Mouse (Mus musculus) layer of hippocampus, adult 11-12 months (tissue): ENCODE data around the gene Drg2.

Experiments
- DNase-seq: peaks from one replicate; pipeline ENCODE4 v3.0.0; 2022; ENCODE audit warnings: low spot score

Drg2 gene

DNA sequence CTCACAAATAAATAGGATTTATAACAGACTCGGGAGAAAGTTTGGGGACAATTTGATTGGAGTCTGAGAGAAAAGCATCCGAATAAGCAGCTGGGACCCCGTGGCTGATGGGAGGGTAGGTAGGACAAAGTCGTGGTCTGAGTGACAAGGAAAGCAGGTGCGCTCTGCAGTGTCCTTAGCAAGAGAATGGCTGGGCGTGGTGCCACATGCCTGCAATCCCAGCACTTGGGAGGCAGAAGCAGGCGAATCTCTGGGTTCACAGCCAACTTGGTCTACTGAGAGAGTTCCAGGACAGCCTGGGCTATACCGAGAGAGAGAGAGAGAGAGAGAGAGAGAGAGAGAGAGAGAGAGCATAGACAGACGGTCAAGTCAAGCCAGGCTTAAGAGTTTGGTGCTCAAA is 16.4 kb downstream of the Drg2 start:
- no peak for DNase-seq

DNA sequence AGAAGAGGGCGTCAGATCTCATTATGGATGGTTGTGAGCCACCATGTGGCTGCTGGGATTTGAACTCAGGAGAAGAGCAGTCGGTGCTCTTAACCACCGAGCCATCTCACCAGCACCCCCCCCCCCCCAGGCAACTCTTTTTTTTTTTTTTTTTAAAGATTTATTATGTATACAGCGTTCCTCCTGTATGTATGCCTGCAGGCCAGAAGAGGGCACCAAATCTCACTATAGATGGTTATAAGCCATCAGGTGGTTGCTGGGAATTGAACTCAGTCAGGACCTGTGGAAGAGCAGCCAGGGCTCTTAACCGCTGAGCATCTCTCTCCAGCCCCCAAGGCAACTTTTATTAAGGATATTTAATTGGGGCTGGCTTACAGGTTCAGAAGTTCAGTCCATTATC is 20.1 kb downstream of the Drg2 start:
- DNase-seq = no peak

DNA sequence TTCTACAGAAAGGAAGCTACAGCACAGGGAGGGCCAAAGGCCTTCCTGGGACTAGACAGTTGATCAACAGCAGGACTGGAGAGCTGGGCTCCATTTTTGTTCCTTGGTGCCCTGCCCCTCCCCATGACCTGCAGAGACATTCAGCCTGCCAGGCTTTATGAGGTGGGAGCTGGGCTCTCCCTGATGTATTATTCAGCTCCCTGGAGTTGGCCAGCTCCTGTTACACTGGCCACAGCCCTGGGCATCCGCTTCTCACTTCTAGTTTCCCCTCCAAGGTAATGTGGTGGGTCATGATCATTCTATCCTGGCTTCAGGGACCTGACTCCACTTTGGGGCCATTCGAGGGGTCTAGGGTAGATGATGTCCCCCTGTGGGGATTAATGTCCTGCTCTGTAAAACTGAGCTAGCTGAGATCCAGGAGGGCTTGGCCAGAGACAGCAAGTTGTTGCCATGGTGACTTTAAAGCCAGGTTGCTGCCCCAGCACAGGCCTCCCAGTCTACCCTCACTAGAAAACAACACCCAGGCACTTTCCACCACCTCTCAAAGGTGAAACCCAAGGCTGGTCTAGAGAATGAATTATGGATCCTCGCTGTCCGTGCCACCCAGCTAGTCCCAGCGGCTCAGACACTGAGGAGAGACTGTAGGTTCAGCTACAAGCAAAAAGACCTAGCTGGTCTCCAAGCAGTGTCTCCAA is 21.4 kb downstream of the Drg2 start:
- no peak for DNase-seq

DNA sequence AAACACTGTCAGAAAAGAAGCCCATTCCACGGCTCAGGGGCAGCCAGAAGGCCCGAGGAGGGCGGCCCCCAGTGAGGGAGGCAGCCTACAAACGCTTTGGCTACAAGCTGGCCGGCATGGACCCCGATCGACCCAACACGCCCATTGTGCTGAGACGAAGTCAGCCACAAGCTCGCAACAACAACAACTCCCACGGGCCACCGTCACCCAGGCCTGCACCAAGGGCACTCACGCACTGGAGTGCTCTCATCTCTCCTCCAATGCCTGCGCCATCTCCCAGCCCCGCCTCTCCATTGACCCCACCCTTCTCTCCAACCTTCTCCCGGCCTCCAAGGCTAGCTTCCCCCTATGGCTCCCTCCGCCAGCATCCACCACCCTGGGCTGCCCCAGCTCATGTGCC is 23.7 kb downstream of the Drg2 start:
- DNase-seq = no peak

DNA sequence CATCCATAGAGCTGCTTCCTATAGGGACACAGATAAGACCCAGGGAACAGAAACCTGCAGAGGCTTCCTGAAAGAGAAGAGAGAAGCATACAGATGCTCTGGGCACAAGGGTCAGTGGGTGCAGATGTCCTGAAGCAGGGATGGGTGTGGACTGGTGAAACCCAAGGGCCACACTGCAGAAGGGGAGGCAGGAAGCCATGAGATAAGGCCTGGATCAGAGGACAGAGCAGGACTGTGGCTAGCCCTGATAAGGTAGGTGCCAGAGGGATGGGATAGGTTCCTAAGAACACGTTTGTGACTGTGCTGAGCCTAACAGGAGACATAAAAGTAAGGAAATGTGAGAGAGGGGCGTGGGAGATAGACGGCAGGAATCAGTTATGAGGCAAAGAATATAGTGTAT is 31.9 kb downstream of the Drg2 start:
- no peak for DNase-seq

DNA sequence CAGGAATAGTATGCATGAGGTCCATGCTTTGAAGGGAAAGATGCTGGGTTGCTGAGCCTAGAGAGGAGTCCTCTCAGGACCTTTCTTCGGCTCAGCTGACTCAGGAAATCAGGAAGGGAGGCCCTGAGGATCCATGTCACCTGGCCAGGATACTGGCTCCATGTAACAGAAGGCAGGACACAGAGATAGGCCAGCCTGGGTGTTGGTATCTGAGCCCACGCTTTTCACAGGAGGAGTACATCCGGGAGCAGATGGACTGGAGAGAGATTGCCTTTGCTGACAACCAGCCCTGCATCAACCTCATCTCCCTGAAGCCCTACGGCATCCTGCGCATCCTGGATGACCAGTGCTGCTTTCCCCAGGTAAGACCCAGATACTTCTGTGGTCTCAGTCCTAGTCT is 38.3 kb downstream of the Drg2 start:
- no peak for DNase-seq

DNA sequence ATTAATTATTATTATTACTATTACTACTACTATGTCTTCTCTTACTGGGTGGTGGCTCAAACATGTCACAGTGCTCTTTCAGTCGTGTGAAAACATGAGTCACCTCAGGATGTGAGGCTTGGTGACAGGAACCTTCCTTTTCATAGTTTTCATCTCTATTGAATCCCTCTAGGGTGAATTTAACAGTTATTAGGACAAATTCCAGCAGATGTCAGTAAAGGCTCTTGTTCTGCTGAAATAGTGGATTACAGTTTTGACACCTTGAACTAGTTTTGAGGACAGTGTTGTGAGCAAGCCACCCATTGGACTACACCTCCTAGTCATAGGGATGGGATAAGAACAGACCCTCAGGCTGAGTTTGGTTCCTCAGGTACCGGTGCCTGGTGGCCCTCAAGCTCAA is 41.3 kb downstream of the Drg2 start:
- DNase-seq = no peak

DNA sequence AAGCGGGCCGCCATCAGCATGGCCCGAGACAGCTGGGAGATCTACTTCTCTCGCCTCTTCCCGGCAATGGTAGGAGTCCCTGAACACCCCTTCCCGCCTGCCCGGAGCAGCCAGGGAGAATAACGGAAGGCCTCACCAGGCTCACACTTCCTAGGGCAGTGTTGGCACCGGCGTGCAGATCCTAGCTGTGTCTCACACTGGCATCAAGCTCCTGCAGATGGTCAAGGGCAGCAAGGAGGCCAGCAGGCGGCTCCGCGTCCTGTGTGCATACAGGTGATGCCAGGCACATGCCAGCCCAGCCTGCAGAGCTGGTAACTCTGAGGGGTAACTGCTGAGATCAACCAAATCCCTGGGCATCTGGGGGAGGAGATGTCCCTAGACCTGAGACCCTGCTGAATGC is 52.9 kb downstream of the Drg2 start:
- DNase-seq = no peak

DNA sequence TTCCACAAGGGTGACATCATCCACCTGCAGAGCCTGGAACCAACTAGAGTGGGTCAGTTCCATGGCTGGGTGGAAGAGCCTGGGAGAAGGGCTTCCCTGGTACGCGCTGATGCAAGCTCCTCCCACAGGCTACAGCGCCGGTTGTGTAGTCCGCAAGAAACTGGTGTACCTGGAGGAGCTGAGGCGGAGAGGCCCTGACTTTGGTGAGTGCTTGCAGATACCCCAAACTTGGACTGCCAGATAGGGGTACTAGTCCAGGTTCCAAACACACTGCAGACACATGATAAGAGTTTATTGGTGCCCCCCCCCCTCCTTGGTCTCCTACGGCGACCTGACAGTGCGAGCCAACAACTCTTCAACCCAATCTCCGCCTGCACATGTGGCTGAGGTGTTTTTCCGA is 54.6 kb downstream of the Drg2 start:
- DNase-seq = no peak

DNA sequence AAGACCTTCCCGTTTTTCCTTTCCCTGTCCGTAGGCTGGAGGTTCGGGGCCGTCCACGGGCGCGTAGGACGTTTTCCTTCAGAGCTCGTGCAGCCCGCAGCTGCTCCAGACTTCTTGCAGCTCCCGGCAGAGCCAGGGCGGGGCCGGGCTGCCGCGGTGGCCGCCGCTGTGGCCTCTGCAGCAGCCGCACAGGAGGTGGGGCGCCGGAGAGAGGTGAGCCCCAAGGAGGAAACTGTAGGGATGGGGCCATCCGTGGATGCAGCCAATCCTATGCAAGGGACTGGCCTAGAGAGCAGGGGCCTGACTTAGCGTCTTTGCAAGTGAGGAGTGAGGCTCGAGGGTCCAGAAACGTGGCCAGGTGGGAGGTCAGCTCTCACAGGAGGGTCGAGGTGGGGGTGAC is 55.1 kb downstream of the Drg2 start:
- DNase-seq = no peak

DNA sequence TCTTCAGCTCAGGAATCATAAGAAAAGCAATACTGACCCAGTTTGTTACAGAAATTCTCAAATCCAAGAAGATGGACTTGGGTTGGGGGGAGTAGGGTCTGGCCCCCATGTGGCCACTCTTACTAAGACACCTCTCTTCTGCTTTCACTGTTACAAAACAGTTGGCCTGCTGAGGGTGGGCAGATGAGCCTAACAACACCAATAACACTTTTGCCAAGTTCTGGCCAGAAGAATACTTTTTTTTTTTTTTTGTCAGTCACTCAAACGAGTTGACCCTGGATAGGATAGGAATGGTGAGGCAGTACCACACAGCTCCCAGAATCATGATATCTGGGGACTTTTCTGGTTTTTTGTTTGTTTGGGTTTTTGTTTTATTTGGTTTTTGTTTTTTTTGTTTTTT is 57.5 kb downstream of the Drg2 start:
- DNase-seq = no peak

DNA sequence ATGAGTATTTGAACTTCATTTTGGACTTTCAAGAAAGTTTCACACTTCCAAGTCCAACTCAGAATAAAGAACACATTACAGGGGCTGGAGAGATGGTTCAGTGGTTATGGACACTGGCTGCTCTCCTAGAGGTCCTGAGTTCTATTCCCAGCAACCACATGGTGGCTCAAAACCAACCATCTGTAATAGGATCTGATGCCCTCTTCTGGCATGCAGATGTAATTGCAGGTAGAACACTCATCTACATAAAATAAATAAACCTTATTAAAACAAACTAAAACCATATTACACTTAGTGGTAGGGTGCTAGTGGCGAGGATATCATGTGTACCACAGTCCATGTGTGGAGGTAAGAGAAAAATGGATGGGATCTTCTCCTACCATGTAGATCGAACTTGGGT is 58.1 kb downstream of the Drg2 start:
- DNase-seq = no peak

DNA sequence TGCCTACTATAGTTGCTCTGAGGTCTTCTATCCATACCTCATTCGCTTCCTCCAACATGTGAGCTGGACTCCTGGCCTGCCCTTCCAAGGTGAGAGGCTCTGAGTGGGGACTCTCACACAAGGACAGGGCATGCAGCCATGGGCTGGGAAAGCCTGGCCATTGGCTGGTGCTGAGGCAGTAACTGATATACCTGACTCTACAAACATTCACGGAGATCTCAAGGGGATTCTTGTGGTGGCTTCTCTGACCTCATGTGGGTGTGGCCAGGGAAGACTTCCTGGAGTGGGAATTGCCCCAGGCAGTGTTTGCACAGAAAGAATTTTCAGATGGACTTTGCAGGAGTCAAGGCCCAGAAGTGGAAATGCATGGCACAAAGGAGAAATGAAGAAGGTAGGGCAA is 60.5 kb downstream of the Drg2 start:
- no peak for DNase-seq

DNA sequence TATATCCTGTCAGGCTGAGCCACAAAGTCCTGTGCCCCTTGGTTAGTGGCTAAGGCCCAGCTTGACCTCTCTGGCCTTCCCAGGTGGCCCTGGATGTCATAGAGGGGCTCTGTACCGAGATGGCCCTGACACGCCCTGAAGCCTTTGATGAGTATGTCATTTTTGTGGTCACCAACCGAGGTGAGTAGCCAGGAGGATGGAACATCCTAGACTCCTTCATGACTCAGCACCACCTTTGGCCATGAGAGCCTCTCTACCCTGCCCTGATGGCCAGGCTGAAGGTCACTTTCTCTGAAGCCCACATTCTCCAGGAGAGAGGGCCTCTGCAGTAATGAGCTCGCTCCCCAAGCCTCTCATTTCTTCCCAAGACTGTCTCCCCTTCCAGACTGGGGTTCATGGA is 63.9 kb downstream of the Drg2 start:
- DNase-seq = no peak
